Mouse (Mus musculus) lung, postnatal 14 days (tissue): ENCODE data around the gene Amn1.
A peak's percentile ranks its signal among the peaks of the same experiment; 100 is the strongest.
"Not testable (repeated sequence)": the region's sequence is repeated elsewhere in the genome, so short reads cannot be mapped to it uniquely, and the experiment has no call there.

Experiments
- DNase-seq: peaks from one replicate; pipeline ENCODE4 v3.0.0; 2021

The Amn1 gene

GRCm38 (mm10) chr6:149188041-149188924, at the start of gene Amn1:
Gene Amn1 (minus strand): TSS chr6:149188712.
- peak; percentile 96 for DNase-seq

GRCm38 (mm10) chr6:149236807-149237206, 48.3 kb upstream of the Amn1 start:
- peak; percentile 10 for DNase-seq

- no peak for DNase-seq
Measured at GRCm38 (mm10) chr6:149233918-149234317, 45.4 kb upstream of the Amn1 start.

- DNase-seq: no peak
Measured at GRCm38 (mm10) chr6:149224751-149225150, 36.2 kb upstream of the Amn1 start.

- DNase-seq: no peak
Measured at GRCm38 (mm10) chr6:149221296-149221695, 32.8 kb upstream of the Amn1 start.

GRCm38 (mm10) chr6:149198572-149198971, 10.1 kb upstream of the Amn1 start:
- no peak for DNase-seq

GRCm38 (mm10) chr6:149197116-149197515, 8.6 kb upstream of the Amn1 start:
- no peak for DNase-seq

- peak; percentile 29 for DNase-seq
Measured at GRCm38 (mm10) chr6:149193276-149193905, 4.9 kb upstream of the Amn1 start.

- not testable (repeated sequence) for DNase-seq
Measured at GRCm38 (mm10) chr6:149191951-149192350, 3.4 kb upstream of the Amn1 start.

- no peak for DNase-seq
Measured at GRCm38 (mm10) chr6:149189340-149189922, 919 bp upstream of the Amn1 start.

- no peak for DNase-seq
Measured at GRCm38 (mm10) chr6:149188925-149189257, 379 bp upstream of the Amn1 start.

- no peak for DNase-seq
Measured at GRCm38 (mm10) chr6:149187371-149187770, 1.1 kb downstream of the Amn1 start.

- DNase-seq: no peak
Measured at GRCm38 (mm10) chr6:149184007-149184406, 4.5 kb downstream of the Amn1 start.

- no peak for DNase-seq
Measured at GRCm38 (mm10) chr6:149179064-149179463, 9.4 kb downstream of the Amn1 start.

GRCm38 (mm10) chr6:149174932-149175570, 13.5 kb downstream of the Amn1 start:
- DNase-seq: no peak

- no peak for DNase-seq
Measured at GRCm38 (mm10) chr6:149173831-149174625, 14.5 kb downstream of the Amn1 start.

GRCm38 (mm10) chr6:149169965-149170364, 18.5 kb downstream of the Amn1 start:
- DNase-seq: not testable (repeated sequence)

- no peak for DNase-seq
Measured at GRCm38 (mm10) chr6:149168436-149168835, 20.1 kb downstream of the Amn1 start.

- no peak for DNase-seq
Measured at GRCm38 (mm10) chr6:149167672-149168071, 20.8 kb downstream of the Amn1 start.

GRCm38 (mm10) chr6:149167038-149167437, 21.5 kb downstream of the Amn1 start:
- DNase-seq: not testable (repeated sequence)

- no peak for DNase-seq
Measured at GRCm38 (mm10) chr6:149155031-149155841, 33.3 kb downstream of the Amn1 start.
